Mouse (Mus musculus): ENCODE measurements at regions not wholly inside any gene's neighbourhood (a gene's known extent, or its start where the extent isn't known, plus 50 kb on each side); places are given as distances from the start of the nearest gene placed in this dataset.

DNA sequence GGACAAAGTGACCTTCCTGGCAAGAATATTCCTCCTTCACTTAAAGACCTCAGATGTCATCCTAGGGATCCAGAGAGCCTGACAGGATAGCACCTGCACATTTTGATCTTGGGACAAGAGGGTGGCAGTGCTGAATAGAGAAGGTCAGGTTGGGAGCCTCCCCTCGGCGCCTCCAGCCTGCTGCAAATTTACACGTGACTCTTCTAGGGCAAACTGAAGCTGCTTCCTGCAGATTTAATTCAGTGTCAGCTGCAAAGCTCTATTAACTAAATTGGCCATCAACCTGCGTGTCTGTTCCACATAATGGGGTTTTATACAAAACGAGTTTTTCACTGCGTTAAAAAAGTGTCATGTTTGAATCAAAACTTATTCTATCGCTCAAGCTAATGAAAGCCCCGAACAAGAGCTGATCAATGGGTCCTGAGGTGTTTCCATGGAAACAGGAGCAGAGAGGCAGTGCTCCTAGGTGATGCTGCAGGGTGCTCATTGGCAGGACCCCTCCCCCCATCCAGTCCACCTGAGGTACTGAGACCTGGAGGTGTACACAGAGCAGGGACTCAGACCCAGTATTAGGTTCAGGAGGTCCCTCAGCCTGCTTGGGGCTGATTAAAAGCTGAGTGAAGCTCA lies 82.6 kb upstream of the Mycn start:
- no peak overlapping the region for H3K27ac ChIP-seq (ENCODE audit: control insufficient read depth, low read depth, low read length)
- H3K4me1 ChIP-seq (ENCODE audit: control insufficient read depth in 1 of 2, insufficient read depth in 2 of 2, low read length in 2 of 2): no peaks in the 10 kb centered on the region
- H3K36me3 ChIP-seq (ENCODE audit: control insufficient read depth in 1 of 2, insufficient read depth in 2 of 2, low read length in 2 of 2): no peaks in the 10 kb centered on the region
- H3K79me2 ChIP-seq (ENCODE audit: control insufficient read depth, insufficient read depth, low read length, poor library complexity): no peaks in the 10 kb centered on the region
- TF ChIP-seq USF1 (IDR thresholded peaks at IDR 0.05; ENCODE audit: low read depth, low read length) (no peak), RAD21 (IDR thresholded peaks at IDR 0.05; ENCODE audit: low read depth, low read length) (no peak), JUND (IDR thresholded peaks at IDR 0.05; ENCODE audit: low read depth, low read length) (no peak), USF2 (IDR thresholded peaks at IDR 0.05; ENCODE audit: borderline replicate concordance in 1 of 2, insufficient read depth in 1 of 2, low read depth in 1 of 2, low read length in 2 of 2) (no peak), NRF1 (IDR thresholded peaks at IDR 0.05; ENCODE audit: insufficient read depth, low read depth, low read length, poor library complexity, severe bottlenecking) (no peak), CTCF (IDR thresholded peaks at IDR 0.05 in 2 of 3, conservative IDR thresholded peaks at IDR 0.05 in 1 of 3; ENCODE audit: control insufficient read depth in 1 of 3, insufficient read depth in 1 of 3, low read depth in 2 of 3, low read length in 3 of 3, poor library complexity in 1 of 3, severe bottlenecking in 1 of 3) (no peak), GABPA (IDR thresholded peaks at IDR 0.05; ENCODE audit: low read depth, low read length) (no peak), MYC (IDR thresholded peaks at IDR 0.05; ENCODE audit: low read depth, low read length) (no peak), ZNF384 (IDR thresholded peaks at IDR 0.05; ENCODE audit: low read depth, low read length) (no peak), ZC3H11A (IDR thresholded peaks at IDR 0.05; ENCODE audit: low read depth, low read length) (no peak), MAX (IDR thresholded peaks at IDR 0.05; ENCODE audit: low read length) (no peak), POLR2AphosphoS2 (IDR thresholded peaks at IDR 0.05; ENCODE audit: low read length) (no peak)
- H3K4me3 ChIP-seq (ENCODE audit: control insufficient read depth in 1 of 2, insufficient read depth in 1 of 2, low read depth in 2 of 2, low read length in 2 of 2): no peak overlapping the region
- DNase-seq (ENCODE audit: low read depth, low spot score): no peak
- H3K9me3 ChIP-seq (replicated peaks; ENCODE audit: insufficient read depth, low read length): no peaks in the 10 kb centered on the region
- H3K27me3 ChIP-seq (ENCODE audit: control insufficient read depth in 1 of 2, insufficient read depth in 2 of 2, low read length in 2 of 2): no peaks in the 10 kb centered on the region
- no peak overlapping the region for H3K9ac ChIP-seq (ENCODE audit: control insufficient read depth, low read depth, low read length, poor library complexity, severe bottlenecking)

DNA sequence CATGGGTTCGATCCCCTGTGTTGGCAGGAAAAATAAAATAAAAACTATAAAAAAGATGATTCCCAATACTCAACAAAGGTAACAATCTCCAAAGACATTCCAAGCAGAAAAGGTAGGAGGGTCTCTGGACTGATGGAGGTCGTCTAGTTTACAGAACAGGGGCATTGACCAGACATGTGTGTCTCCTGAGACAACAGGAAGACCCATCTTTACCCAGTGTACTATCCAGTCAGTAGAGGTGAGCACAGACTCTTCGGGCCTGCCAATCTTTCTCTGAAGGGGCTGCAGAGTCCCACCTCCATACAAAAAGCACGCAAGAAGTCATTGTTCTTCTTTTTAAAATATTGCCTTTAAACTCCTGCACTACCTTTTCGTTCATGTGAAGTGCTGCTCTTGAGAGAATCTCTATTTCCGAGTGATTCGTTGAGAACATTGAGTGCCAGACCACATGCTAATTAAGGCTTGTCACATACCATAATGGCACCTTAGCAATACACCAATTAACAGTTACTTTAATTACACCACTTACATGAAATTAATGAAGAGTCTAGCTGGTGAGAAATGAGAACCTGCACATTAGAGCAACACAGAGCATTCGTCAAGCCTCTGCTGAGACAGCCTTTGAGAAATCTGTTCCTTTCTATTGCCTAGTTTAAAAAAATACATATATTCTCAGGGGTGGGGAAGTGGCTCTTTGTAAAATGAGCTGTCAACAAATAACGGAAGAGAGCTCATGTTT lies 69.5 kb upstream of the Mycn start:
- DNase-seq (ENCODE audit: low read depth, low spot score): no peak
- no peak overlapping the region for H3K4me3 ChIP-seq (ENCODE audit: control insufficient read depth in 1 of 2, insufficient read depth in 1 of 2, low read depth in 2 of 2, low read length in 2 of 2)
- H3K9ac ChIP-seq (ENCODE audit: control insufficient read depth, low read depth, low read length, poor library complexity, severe bottlenecking): no peak overlapping the region
- no peak for TF ChIP-seq CHD2 (IDR thresholded peaks at IDR 0.05; ENCODE audit: low read length)
- no peak for TF ChIP-seq USF2 (IDR thresholded peaks at IDR 0.05; ENCODE audit: borderline replicate concordance in 1 of 2, insufficient read depth in 1 of 2, low read depth in 1 of 2, low read length in 2 of 2)
- TF ChIP-seq POLR2A (IDR thresholded peaks at IDR 0.05; ENCODE audit: control insufficient read depth in 1 of 2, insufficient read depth in 1 of 2, low read depth in 1 of 2, low read length in 2 of 2, poor library complexity in 1 of 2): no peak
- TF ChIP-seq MYB (IDR thresholded peaks at IDR 0.05; ENCODE audit: low read depth, low read length): no peak
- TF ChIP-seq POLR2AphosphoS5 (IDR thresholded peaks at IDR 0.05; ENCODE audit: borderline replicate concordance, low read depth, low read length): no peak
- no peak for TF ChIP-seq EP300 (IDR thresholded peaks at IDR 0.05; ENCODE audit: low read depth in 1 of 2, low read length in 2 of 2)
- TF ChIP-seq USF1 (IDR thresholded peaks at IDR 0.05; ENCODE audit: low read depth, low read length): no peak
- TF ChIP-seq UBTF (IDR thresholded peaks at IDR 0.05; ENCODE audit: borderline replicate concordance, insufficient read depth, low read depth, low read length): no peak
- no peak for TF ChIP-seq MEF2A (IDR thresholded peaks at IDR 0.05; ENCODE audit: extremely low read depth, insufficient replicate concordance, low read depth, low read length, poor library complexity, severe bottlenecking)
- no peak for TF ChIP-seq ZNF384 (IDR thresholded peaks at IDR 0.05; ENCODE audit: low read depth, low read length)
- no peak for TF ChIP-seq CTCF (IDR thresholded peaks at IDR 0.05 in 2 of 3, conservative IDR thresholded peaks at IDR 0.05 in 1 of 3; ENCODE audit: control insufficient read depth in 1 of 3, insufficient read depth in 1 of 3, low read depth in 2 of 3, low read length in 3 of 3, poor library complexity in 1 of 3, severe bottlenecking in 1 of 3)
- TF ChIP-seq MYC (IDR thresholded peaks at IDR 0.05; ENCODE audit: low read depth, low read length): no peak
- TF ChIP-seq MAZ (IDR thresholded peaks at IDR 0.05; ENCODE audit: low read depth, low read length): no peak
- TF ChIP-seq HCFC1 (IDR thresholded peaks at IDR 0.05; ENCODE audit: low read depth, low read length): no peak
- no peaks in the 10 kb centered on the region for H3K36me3 ChIP-seq (ENCODE audit: control insufficient read depth in 1 of 2, insufficient read depth in 2 of 2, low read length in 2 of 2)
- no peaks in the 10 kb centered on the region for H3K27me3 ChIP-seq (ENCODE audit: control insufficient read depth in 1 of 2, insufficient read depth in 2 of 2, low read length in 2 of 2)
- H3K4me1 ChIP-seq (ENCODE audit: control insufficient read depth in 1 of 2, insufficient read depth in 2 of 2, low read length in 2 of 2): no peaks in the 10 kb centered on the region
- no peaks in the 10 kb centered on the region for H3K79me2 ChIP-seq (ENCODE audit: control insufficient read depth, insufficient read depth, low read length, poor library complexity)
- no peaks in the 10 kb centered on the region for H3K9me3 ChIP-seq (replicated peaks; ENCODE audit: insufficient read depth, low read length)
- H3K27ac ChIP-seq (ENCODE audit: control insufficient read depth, low read depth, low read length): no peak overlapping the region

Measured in MEL (cell line).